Mouse (Mus musculus) embryonic facial prominence, embryonic 14.5 days (tissue): ENCODE results near the gene Aspdh. TPM values are rescaled to one million over a fixed set of nuclear protein-coding genes. Genes with fewer than 3 reads are reported as not detected.
A peak's percentile ranks its signal among the peaks of the same experiment; 100 is the strongest.

Source experiments
- ATAC-seq: fragments of 200-750 bp; cut with Nextera tagmentation; 2 replicates; pipeline ENCODE4 v1.8.0; 2017; ENCODE audit warnings: low read depth, moderate number of reproducible peaks, moderate TSS enrichment
- DNase-seq: peaks from one replicate; pipeline ENCODE4 v3.0.0-alpha.2; 2015; ENCODE audit warnings: low spot score
- H3K27ac ChIP-seq: fragments of 300-500 bp; sonication (generic); replicated peaks from 2 replicates; pipeline ENCODE4 v1.5.1; 2014; ENCODE audit warnings: low read depth, mild to moderate bottlenecking, low read length, moderate library complexity
- H3K27me3 ChIP-seq: fragments of 300-500 bp; sonication (generic); replicated peaks from 2 replicates; pipeline ENCODE4 v1.6.1; 2014; ENCODE audit warnings: low read length; ENCODE audit not compliant: control insufficient read depth, insufficient read depth
- H3K36me3 ChIP-seq: fragments of 300-500 bp; sonication (generic); 2 replicates; pipeline ENCODE4 v1.6.1; 2014; ENCODE audit warnings: low read length, mixed read lengths; ENCODE audit not compliant: control insufficient read depth, insufficient read depth
- H3K4me1 ChIP-seq: fragments of 300-500 bp; sonication (generic); 2 replicates; pipeline ENCODE4 v1.6.1; 2014; ENCODE audit warnings: antibody characterized with exemption, low read length; ENCODE audit not compliant: control insufficient read depth, insufficient read depth
- H3K4me2 ChIP-seq: fragments of 300-500 bp; sonication (generic); 2 replicates; pipeline ENCODE4 v1.6.1; 2014; ENCODE audit warnings: low read depth, mild to moderate bottlenecking, low read length, moderate library complexity, mixed read lengths
- H3K4me3 ChIP-seq: fragments of 300-500 bp; sonication (generic); 2 replicates; pipeline ENCODE4 v1.5.1; 2014; ENCODE audit warnings: low read depth, mild to moderate bottlenecking, low read length
- H3K9ac ChIP-seq: fragments of 300-500 bp; sonication (generic); 2 replicates; pipeline ENCODE4 v1.6.1; 2014; ENCODE audit warnings: low read depth, mild to moderate bottlenecking, low read length, moderate library complexity, mixed read lengths
- H3K9me3 ChIP-seq: fragments of 300-500 bp; sonication (generic); 2 replicates; pipeline ENCODE4 v1.6.1; 2016; ENCODE audit warnings: low read length; ENCODE audit not compliant: control insufficient read depth
- WGBS: fragments of 180-500 bp; shearing (Covaris S2); extraction: QIAGEN DNeasy Blood & Tissue Kit; methylation state at CpG from one replicate; pipeline ENCODE4 v1.1.7; 2014; 5-methylcytosine and 5-hydroxymethylcytosine counted together
- polyA plus RNA-seq: library from polyadenylated mRNA; unstranded; fragments of >200 nt; fragmentation: Nextera tagmentation; extraction: Ambion mirVana; gene quantifications from 2 replicates; pipeline ENCODE4 v1.2.1, GENCODE M21; 2014

Aspdh gene
- polyA plus RNA-seq, 1 experiment from 2014 or later, result 0.47 TPM

DNA sequence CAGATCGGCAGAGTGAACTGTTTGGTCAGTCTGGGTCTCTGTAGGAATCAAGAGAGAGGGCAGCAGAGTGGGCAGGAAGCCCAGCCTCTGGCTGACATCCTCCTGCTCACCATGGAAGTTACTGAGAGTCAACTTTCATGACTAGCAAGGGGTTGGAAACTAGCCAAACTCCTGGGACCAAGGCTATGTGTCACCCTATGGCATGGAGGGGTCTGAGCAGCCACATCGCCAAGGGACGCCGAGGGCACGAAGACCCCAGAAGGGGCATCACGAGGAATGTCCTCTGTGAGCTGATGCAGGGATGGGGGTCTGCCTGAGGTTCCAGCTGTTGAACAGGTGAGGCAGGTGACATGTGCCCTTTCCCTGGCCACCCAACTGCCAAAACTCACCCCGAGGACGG lies 23.4 kb downstream of the Aspdh start:
- Histone ChIP-seq H3K4me2 (no peak overlapping the region), H3K9ac (no peak overlapping the region), H3K9me3 (no peaks in the 10 kb centered on the region), H3K4me3 (no peak overlapping the region), H3K36me3 (peaks cover 44% of the 10 kb centered on the region), H3K27ac (no peak overlapping the region), H3K4me1 (no peaks in the 10 kb centered on the region), H3K27me3 (no peaks in the 10 kb centered on the region)
- ATAC-seq (no peak), DNase-seq (no peak)
- 91% methylated on average over 8 of the region's 8 CpGs for WGBS

DNA sequence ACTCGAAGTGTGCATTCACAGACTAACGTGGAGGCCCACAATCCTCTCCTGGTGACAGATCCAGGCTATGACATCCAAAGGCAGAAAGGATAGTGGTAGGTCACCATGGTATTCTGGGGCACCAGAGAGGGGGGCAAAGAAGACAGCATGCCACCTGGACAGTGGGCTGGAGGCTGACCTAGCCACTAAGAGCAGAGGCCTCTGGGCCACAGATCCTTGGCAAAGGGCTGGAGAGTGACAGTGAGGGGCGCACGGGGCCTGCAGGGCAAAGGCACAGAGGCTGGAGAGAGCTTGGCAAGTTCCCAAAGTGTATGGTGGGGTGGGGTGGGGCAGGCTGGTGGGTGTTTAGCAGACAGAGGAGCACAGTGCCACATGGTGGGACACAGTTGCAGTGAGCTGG lies 25.1 kb downstream of the Aspdh start:
- peaks cover 54% of the 10 kb centered on the region for H3K36me3 ChIP-seq
- ATAC-seq (no peak), DNase-seq (no peak)
- no peak overlapping the region for H3K4me3 ChIP-seq
- H3K27me3 ChIP-seq, result no peaks in the 10 kb centered on the region
- 91% methylated on average over 4 of the region's 4 CpGs for WGBS
- no peak overlapping the region for H3K9ac ChIP-seq
- peaks cover 2% of the 10 kb centered on the region for H3K4me1 ChIP-seq
- H3K4me2 ChIP-seq, result no peak overlapping the region
- no peak overlapping the region for H3K27ac ChIP-seq
- no peaks in the 10 kb centered on the region for H3K9me3 ChIP-seq

DNA sequence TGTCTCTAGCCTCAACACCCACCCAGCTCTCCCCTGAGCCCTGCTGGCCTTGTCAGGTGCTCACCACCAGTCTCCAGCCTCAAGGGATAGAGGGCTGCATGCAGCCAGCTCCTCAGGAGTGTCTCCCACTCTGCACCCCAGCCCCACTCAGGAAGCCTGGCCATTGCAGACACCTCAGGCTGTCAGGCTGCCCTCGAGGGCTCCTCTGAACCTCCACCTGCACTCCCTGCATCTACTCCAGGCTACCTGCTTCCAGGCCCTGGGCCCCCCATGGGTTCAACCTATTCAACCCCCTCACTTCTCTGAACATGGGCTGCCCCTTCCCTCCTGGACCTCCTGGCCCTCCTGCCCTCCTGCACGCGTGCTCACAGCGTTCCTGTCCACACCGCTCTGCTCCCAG lies 26.2 kb downstream of the Aspdh start:
- H3K27ac ChIP-seq, result no peak overlapping the region
- DNase-seq, result no peak
- H3K9ac ChIP-seq, result no peak overlapping the region
- H3K27me3 ChIP-seq, result no peaks in the 10 kb centered on the region
- no peak overlapping the region for H3K4me3 ChIP-seq
- no peak for ATAC-seq
- 93% methylated on average over 5 of the region's 5 CpGs for WGBS
- H3K9me3 ChIP-seq, result no peaks in the 10 kb centered on the region
- peaks cover 7% of the 10 kb centered on the region for H3K4me1 ChIP-seq
- H3K36me3 ChIP-seq, result peaks cover 54% of the 10 kb centered on the region
- no peak overlapping the region for H3K4me2 ChIP-seq

DNA sequence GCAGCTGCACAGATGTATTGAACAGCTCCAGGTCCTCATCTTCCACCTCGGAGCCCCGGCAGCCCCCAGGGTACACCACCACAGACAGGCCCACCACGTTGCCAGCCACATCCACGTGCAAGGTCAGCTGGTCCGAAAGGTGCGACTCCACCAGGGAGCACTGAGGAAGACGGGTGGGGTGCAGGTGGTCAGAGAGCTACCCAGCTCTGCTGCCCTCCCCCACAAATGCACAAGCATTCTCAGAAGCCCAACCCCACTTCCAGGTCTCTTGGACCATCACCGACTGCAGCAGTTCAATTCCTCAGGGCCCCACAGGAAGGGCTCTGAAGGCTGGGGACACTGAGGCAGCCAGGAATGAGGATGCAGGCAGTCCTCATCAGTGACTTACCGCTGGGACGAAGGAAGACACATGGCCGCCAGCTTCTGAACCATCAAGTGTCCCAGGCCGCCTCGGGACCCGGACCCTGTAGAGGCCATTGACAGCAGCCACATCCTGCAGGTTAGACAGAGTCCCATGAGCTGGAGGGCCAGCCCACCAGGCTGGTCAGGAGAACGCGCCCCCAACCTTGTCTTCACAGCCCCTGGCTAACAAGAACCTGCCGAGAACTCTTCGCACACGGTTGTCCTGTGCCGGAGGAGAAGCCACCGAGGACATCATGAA lies 27.1 kb downstream of the Aspdh start:
- Histone ChIP-seq H3K4me1 (peaks cover 7% of the 10 kb centered on the region), H3K4me3 (no peak overlapping the region), H3K9me3 (no peaks in the 10 kb centered on the region), H3K27ac (no peak overlapping the region), H3K36me3 (peaks cover 54% of the 10 kb centered on the region), H3K4me2 (no peak overlapping the region), H3K27me3 (no peaks in the 10 kb centered on the region), H3K9ac (no peak overlapping the region)
- WGBS, result 92% methylated on average over 19 of the region's 21 CpGs
- no peak for ATAC-seq
- no peak for DNase-seq

DNA sequence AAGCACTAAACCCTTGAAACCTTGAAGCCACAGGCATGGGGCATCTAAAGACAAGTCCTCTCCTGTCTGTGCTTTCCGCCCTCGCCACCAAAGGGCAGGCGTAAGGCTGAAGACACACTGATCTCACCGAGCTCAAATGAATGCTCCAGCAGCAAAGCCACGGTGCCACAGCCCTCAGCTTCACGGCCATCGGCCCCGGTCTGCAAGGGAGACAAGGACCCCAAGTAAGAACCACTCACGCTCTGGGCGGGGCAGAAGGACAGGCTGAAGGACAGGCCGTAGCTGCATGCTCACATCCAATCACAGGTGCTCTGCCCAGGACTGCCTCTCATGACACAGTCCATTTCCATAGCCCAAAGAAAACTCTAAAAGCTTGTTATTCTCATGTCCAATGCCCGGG lies 29.5 kb downstream of the Aspdh start:
- ATAC-seq, result no peak
- Histone ChIP-seq H3K4me2 (no peak overlapping the region), H3K4me3 (no peak overlapping the region), H3K27me3 (no peaks in the 10 kb centered on the region), H3K9ac (no peak overlapping the region), H3K27ac (no peak overlapping the region), H3K4me1 (peaks cover 7% of the 10 kb centered on the region), H3K9me3 (no peaks in the 10 kb centered on the region), H3K36me3 (peaks cover 43% of the 10 kb centered on the region)
- WGBS, result 94% methylated on average over 12 of the region's 12 CpGs
- no peak for DNase-seq

DNA sequence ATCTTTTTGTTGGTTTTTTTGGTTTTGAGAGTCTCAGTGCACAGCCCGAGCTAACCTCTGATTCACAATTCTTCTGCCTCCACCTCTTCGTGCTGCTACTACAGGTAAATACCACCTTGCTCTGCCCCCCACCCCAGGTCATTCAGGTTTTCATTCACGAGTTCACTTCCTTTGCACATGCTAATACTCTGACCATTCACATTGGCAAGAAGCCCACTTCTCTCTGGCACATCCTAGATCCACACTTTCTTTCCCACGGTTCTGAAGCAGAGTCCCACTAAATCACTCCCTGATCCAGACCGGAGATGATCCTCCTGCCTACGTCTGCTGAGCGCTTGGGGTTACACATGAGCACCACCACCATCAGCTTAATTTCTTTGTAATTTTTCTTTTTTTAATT lies 29.9 kb downstream of the Aspdh start:
- H3K4me3 ChIP-seq, result peak overlapping the region; percentile 76
- peaks cover 43% of the 10 kb centered on the region for H3K36me3 ChIP-seq
- WGBS, result 84% methylated on average over 7 of the region's 7 CpGs
- H3K27me3 ChIP-seq, result no peaks in the 10 kb centered on the region
- peaks cover 7% of the 10 kb centered on the region for H3K4me1 ChIP-seq
- H3K9me3 ChIP-seq, result no peaks in the 10 kb centered on the region
- DNase-seq (no peak), ATAC-seq (no peak)
- H3K27ac ChIP-seq, result no peak overlapping the region
- H3K4me2 ChIP-seq, result peak overlapping the region; percentile 85
- no peak overlapping the region for H3K9ac ChIP-seq

DNA sequence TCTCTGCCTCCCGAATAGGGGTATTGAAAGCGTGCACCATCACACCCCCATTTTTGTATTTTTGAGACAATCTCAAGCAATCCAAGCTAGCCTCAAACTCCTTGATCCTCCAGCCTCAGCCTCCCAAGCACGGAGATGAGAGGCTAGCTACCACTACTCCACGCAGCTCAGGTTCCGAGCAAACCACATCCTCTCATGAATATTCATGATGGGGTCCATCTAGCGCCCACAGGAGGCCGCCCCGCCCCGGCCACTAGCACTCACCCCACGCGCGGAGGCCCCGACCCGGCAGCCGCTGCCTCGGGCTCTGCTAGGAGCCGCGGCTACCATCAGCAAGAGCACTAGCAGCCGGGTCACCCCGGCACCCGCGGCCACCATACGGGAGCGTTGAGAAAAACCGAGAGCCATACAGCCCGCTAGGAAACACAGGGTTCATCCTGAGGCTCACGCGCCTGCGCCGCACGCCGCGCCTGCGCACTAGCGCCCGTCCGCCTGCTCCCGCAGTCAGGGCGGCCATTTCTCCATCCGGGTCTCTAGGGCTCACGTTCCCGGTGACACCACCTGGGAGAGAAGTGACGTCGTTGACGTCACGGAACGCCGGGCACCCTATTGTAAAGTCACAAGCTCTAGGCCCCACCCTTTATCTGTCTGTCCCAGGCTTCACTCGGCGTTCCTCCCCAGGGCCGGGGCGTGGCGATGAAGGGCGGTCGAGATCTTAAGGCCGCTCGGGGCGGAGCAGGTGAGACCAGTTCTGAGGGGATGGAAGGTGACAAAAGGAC lies 31.0 kb downstream of the Aspdh start, which contains the start of the genes Emc10 and Fam71e1:
Gene Emc10 (minus strand): TSS at position 538 of the 779 bp plus-strand sequence.
Gene Fam71e1 (plus strand): TSS at position 590 of the 779 bp plus-strand sequence.
- peaks cover 33% of the 10 kb centered on the region for H3K36me3 ChIP-seq
- peak within 1 kb of the TSS; percentile 76 for H3K4me3 ChIP-seq
- peak within 1 kb of the TSS; percentile 94 for H3K27ac ChIP-seq
- peak within 1 kb of the TSS; percentile 85 for H3K9ac ChIP-seq
- ATAC-seq (peak; percentile 95), DNase-seq (peak; percentile 98)
- H3K4me1 ChIP-seq, result peaks cover 7% of the 10 kb centered on the region
- peak within 1 kb of the TSS; percentile 85 for H3K4me2 ChIP-seq
- H3K27me3 ChIP-seq, result no peaks in the 10 kb centered on the region
- H3K9me3 ChIP-seq, result no peaks in the 10 kb centered on the region
- 1% methylated on average over 53 of the region's 58 CpGs for WGBS

DNA sequence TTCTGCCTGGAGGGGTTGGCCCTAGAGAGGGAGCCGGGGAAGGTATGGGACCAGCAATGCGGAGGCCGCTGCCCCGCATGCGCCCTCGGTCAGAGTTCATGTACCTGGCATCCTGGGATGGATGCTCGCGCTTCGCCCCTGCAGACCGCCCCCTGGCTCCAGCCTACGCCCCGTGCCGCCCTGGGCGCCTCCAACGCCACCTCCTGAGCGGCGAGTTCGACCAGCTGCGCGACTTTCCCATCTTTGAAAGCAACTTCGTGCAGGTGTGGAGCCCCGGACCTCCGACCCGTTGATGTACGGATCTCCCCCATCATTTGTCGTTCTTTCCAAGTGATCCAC lies 31.5 kb downstream of the Aspdh start:
- Histone ChIP-seq H3K9me3 (no peaks in the 10 kb centered on the region), H3K36me3 (peaks cover 28% of the 10 kb centered on the region), H3K9ac (peak overlapping the region; percentile 85), H3K4me3 (peak overlapping the region; percentile 76), H3K4me1 (peaks cover 7% of the 10 kb centered on the region), H3K27me3 (no peaks in the 10 kb centered on the region), H3K4me2 (peak overlapping the region; percentile 84), H3K27ac (peak overlapping the region; percentile 94)
- WGBS, result 0% methylated on average over 13 of the region's 26 CpGs
- DNase-seq (no peak), ATAC-seq (no peak)
